Mouse (Mus musculus) liver, adult 2 months (tissue): ENCODE measurements around the gene Irak4.

ENCODE experiments used
- CTCF ChIP-seq: fragments of 200-500 bp; IDR thresholded peaks from 2 replicates; pipeline ENCODE4 v1.5.1; 2011; ENCODE audit warnings: low read depth, low read length, control low read depth
- POLR2A ChIP-seq: fragments of 200-500 bp; IDR thresholded peaks from 2 replicates; pipeline ENCODE4 v1.6.1; 2011; ENCODE audit warnings: low read length, control low read depth; ENCODE audit not compliant: insufficient read depth; ENCODE audit errors: extremely low read depth

GRCm38 (mm10) chr15:94564909-94565308 is 21.5 kb downstream of the Irak4 start:
- TF ChIP-seq POLR2A (no peak), CTCF (no peak)
